Mouse (Mus musculus) stomach, embryonic 15.5 days (tissue): ENCODE measurements around the gene Olfr1020. TPM values are rescaled to one million over a fixed set of nuclear protein-coding genes. Genes with fewer than 3 reads are reported as not detected.

Experiments used
- ATAC-seq: fragments of 200-750 bp; cut with Nextera tagmentation; 2 replicates; pipeline ENCODE4 v1.8.0; 2017; ENCODE audit warnings: low read depth, moderate number of reproducible peaks, moderate TSS enrichment; ENCODE audit not compliant: insufficient read depth, low FRiP score
- H3K27ac ChIP-seq: fragments of 300-500 bp; sonication (generic); 2 replicates; pipeline ENCODE4 v1.5.1; 2015; ENCODE audit warnings: mild to moderate bottlenecking, inconsistent platforms
- H3K27me3 ChIP-seq: fragments of 300-500 bp; sonication (generic); replicated peaks from 2 replicates; pipeline ENCODE4 v1.6.1; 2015; ENCODE audit warnings: inconsistent platforms
- H3K36me3 ChIP-seq: fragments of 300-500 bp; sonication (generic); 2 replicates; pipeline ENCODE4 v1.6.1; 2015; ENCODE audit warnings: inconsistent platforms
- H3K4me1 ChIP-seq: fragments of 300-500 bp; sonication (generic); 2 replicates; pipeline ENCODE4 v1.6.1; 2015; ENCODE audit warnings: inconsistent platforms
- H3K4me2 ChIP-seq: fragments of 300-500 bp; sonication (generic); 2 replicates; pipeline ENCODE4 v1.6.1; 2015; ENCODE audit warnings: mild to moderate bottlenecking, inconsistent platforms
- H3K4me3 ChIP-seq: fragments of 300-500 bp; sonication (generic); replicated peaks from 2 replicates; pipeline ENCODE4 v1.5.1; 2015; ENCODE audit warnings: inconsistent platforms
- H3K9ac ChIP-seq: fragments of 300-500 bp; sonication (generic); 2 replicates; pipeline ENCODE4 v1.6.1; 2015; ENCODE audit warnings: inconsistent platforms
- H3K9me3 ChIP-seq: fragments of 300-500 bp; sonication (generic); 2 replicates; pipeline ENCODE4 v1.6.1; 2016; ENCODE audit warnings: inconsistent platforms
- WGBS: fragments of 180-500 bp; shearing (Covaris S2); methylation state at CpG from one replicate; pipeline ENCODE4 v1.1.7; 2015; 5-methylcytosine and 5-hydroxymethylcytosine counted together
- polyA plus RNA-seq: library from polyadenylated mRNA; unstranded; fragments of >200 nt; fragmentation: Nextera tagmentation; extraction: Ambion mirVana; gene quantifications from 2 replicates; pipeline ENCODE4 v1.2.1, GENCODE M21; 2015

Olfr1020 gene
- not detected in 2 replicates for polyA plus RNA-seq

DNA sequence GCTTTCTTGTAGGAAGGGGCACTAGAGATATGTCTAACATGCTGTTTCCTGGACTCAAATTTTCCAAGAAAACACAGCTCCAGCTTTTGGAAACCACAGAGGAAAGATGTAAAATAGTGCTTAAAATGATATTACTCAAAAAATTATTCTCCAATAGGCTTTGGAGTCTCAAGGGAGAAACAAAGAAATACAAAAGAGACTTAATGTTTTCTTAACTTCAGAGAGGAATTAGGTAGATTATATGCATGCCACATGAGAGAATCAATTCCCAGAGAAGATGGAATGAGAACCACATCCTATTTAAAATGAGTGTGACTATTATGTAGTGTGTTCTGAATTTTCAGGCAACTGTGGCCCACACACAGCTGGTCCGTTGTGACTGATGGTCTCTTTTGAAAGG lies at the start of gene Olfr1020:
Gene Olfr1020, plus strand, starts transcription at position 301 of the 400 bp plus-strand sequence.
- Histone ChIP-seq H3K27ac (no peak within 1 kb of the TSS), H3K4me2 (no peak within 1 kb of the TSS), H3K9ac (no peak within 1 kb of the TSS), H3K4me1 (no peaks in the 10 kb centered on the region), H3K27me3 (no peaks in the 10 kb centered on the region), H3K36me3 (no peaks in the 10 kb centered on the region), H3K4me3 (no peak within 1 kb of the TSS), H3K9me3 (no peaks in the 10 kb centered on the region)
- no peak for ATAC-seq
- 88% methylated on average over 1 of the region's 1 CpGs for WGBS

DNA sequence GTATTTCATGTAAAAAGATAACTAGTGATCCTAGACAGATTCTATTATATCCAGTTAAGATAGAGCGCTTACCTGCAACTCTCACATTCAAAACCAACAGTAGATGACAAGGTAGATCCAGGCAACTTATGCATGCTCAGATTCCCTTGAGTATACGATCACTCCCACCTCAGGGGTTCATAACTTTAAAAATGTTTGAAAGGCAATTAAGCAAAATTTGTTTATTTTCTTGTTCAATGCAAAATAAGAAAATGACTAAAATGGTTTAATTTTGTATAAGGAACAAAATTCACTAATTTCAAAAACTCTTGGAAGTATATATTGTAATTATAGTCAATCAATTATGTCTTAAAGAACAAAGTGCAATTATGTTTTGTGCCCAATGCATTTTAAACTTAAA lies 44.4 kb upstream of the Olfr1020 start, which contains the start of gene Olfr1016:
Gene Olfr1016, minus strand, starts transcription at position 101 of the 400 bp plus-strand sequence.
- 88% methylated on average over 2 of the region's 2 CpGs for WGBS
- no peak within 1 kb of the TSS for H3K4me3 ChIP-seq

DNA sequence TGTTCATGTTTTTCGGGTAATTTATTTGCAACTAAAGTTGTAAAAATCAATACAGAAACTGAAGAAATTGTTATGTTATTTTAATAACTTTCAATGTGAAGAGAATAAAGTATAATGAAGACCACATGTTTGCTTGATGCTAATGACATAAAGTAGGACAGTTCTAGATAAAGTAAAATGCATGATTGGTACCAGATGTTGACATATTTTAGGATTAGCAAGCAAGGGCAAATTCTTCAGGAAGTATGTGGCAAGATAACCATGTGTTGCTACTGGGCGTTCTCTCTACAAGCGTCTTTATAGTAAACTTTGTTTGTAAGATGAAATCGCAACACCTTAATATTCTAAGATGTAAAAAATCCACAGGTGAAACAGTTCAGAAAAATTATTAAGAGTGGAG lies 42.3 kb upstream of the Olfr1020 start:
- Histone ChIP-seq H3K27ac (no peak overlapping the region), H3K4me2 (no peak overlapping the region), H3K27me3 (no peaks in the 10 kb centered on the region), H3K9me3 (no peaks in the 10 kb centered on the region), H3K4me3 (no peak overlapping the region), H3K9ac (no peak overlapping the region), H3K36me3 (no peaks in the 10 kb centered on the region), H3K4me1 (no peaks in the 10 kb centered on the region)
- no peak for ATAC-seq
- 80% methylated on average over 4 of the region's 4 CpGs for WGBS

More for the DNA sequence above, 44.4 kb upstream of the Olfr1020 start, which contains the start of gene Olfr1016:
- no peak within 1 kb of the TSS for H3K27ac ChIP-seq
- no peaks in the 10 kb centered on the region for H3K36me3 ChIP-seq
- H3K27me3 ChIP-seq, result no peaks in the 10 kb centered on the region
- H3K4me2 ChIP-seq, result no peak within 1 kb of the TSS
- H3K4me1 ChIP-seq, result no peaks in the 10 kb centered on the region
- no peak for ATAC-seq
- no peaks in the 10 kb centered on the region for H3K9me3 ChIP-seq
- H3K9ac ChIP-seq, result no peak within 1 kb of the TSS

DNA sequence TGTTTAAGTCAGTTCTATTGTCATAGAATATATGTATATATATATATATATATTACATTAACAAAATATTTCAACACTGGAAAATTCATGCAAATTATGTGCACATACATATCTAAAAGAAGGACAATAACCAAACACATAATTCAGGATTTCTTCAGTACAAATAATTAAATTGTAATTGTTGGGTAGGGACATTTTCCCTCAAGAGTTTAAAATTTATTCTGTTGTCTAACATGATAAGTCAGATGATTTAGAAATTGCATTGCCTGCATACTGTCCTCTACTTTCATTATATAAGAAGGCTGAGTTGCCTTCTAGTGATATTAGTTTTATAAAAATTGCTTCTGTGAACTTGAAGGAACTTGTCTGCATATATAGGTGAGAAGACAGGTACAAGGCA lies 28.7 kb upstream of the Olfr1020 start, which contains the start of gene Olfr1018:
Gene Olfr1018, plus strand, starts transcription at position 301 of the 400 bp plus-strand sequence.
- no peaks in the 10 kb centered on the region for H3K36me3 ChIP-seq
- no peak within 1 kb of the TSS for H3K4me3 ChIP-seq
- no peak within 1 kb of the TSS for H3K4me2 ChIP-seq
- H3K9ac ChIP-seq, result no peak within 1 kb of the TSS
- ATAC-seq, result no peak
- H3K4me1 ChIP-seq, result no peaks in the 10 kb centered on the region
- H3K27me3 ChIP-seq, result no peaks in the 10 kb centered on the region
- H3K9me3 ChIP-seq, result no peaks in the 10 kb centered on the region
- H3K27ac ChIP-seq, result no peak within 1 kb of the TSS

DNA sequence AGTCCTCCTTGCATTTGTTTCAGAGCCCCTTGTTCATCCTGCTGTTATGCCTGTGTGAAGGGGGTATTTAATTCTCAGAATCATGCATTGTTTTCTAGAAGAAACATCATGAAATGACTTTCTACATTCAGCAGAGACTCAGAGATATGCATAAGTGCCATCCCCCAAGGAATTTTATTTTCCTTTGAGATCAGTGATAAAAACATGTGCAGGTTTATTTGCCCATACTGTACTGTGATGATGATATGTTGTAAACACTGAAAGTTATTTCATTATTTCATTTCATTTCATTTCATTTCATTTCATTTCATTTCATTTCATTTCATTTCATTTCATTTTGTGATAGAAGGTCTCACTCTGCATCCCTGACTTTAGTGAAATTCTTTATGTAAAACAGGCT lies 1.4 kb upstream of the Olfr1020 start, which contains the start of gene Olfr1019:
Gene Olfr1019, minus strand, starts transcription at position 101 of the 400 bp plus-strand sequence.
- Histone ChIP-seq H3K9me3 (no peaks in the 10 kb centered on the region), H3K4me1 (no peaks in the 10 kb centered on the region), H3K4me2 (no peak within 1 kb of the TSS), H3K4me3 (no peak within 1 kb of the TSS), H3K27me3 (no peaks in the 10 kb centered on the region), H3K36me3 (no peaks in the 10 kb centered on the region), H3K27ac (no peak within 1 kb of the TSS), H3K9ac (no peak within 1 kb of the TSS)
- ATAC-seq, result no peak

DNA sequence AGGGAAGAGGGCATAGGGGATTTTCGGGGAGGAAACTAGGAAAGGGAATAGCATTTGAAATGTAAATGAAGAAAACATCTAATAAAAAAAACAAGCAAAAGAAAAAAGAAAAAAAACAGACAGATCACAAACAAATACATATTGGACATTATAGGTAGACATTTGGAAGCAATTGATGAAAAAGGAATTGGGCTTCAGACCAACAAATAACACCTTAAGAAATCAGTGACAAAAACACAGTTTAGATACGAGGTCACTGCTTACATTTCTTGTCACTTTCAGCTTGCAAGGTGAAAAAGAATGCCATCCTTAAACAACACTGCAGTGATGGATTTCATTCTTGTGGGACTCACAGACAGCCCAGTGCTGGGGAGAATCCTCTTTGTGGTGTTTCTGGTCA lies 21.5 kb downstream of the Olfr1020 start, which contains the start of gene Olfr1022:
Gene Olfr1022, plus strand, starts transcription at position 301 of the 400 bp plus-strand sequence.
- Histone ChIP-seq H3K9ac (no peak within 1 kb of the TSS), H3K4me2 (no peak within 1 kb of the TSS), H3K9me3 (no peaks in the 10 kb centered on the region), H3K27me3 (no peaks in the 10 kb centered on the region), H3K36me3 (no peaks in the 10 kb centered on the region), H3K27ac (no peak within 1 kb of the TSS), H3K4me1 (no peaks in the 10 kb centered on the region), H3K4me3 (no peak within 1 kb of the TSS)
- ATAC-seq, result no peak
- WGBS, result 28% methylated on average over 2 of the region's 2 CpGs

DNA sequence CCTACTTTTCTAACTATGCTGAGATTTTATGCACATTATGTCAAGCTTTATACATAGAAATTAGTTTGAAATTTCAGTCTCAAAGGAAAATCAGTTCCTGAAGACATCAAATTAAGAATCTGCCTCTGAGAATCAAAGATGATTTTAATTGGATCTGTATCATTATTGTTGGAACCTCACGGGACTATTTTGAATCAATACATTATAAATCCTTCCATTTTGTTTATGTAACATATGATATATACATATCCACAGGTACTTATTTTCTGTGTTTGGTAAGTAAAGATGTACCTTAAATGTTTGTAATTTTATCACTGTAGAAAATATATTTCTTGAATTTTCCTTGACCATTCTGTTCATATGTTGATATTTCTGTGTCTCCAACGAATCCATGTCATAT lies 38.5 kb downstream of the Olfr1020 start, which contains the start of gene Olfr1023:
Gene Olfr1023, plus strand, starts transcription at position 301 of the 400 bp plus-strand sequence.
- Histone ChIP-seq H3K4me1 (no peaks in the 10 kb centered on the region), H3K27me3 (no peaks in the 10 kb centered on the region), H3K27ac (no peak within 1 kb of the TSS), H3K9me3 (no peaks in the 10 kb centered on the region), H3K4me2 (no peak within 1 kb of the TSS), H3K36me3 (no peaks in the 10 kb centered on the region), H3K9ac (no peak within 1 kb of the TSS), H3K4me3 (no peak within 1 kb of the TSS)
- ATAC-seq, result no peak
- WGBS, result 69% methylated on average over 2 of the region's 2 CpGs

Other genes starting within 250 kb of the Olfr1020 start
- not detected in 2 replicates for gene Olfr1000, start 235.1 kb upstream of the Olfr1020 start, polyA plus RNA-seq
- not detected in 2 replicates for gene Olfr1002, start 196.3 kb upstream of the Olfr1020 start, polyA plus RNA-seq
- gene Olfr154, start 182.6 kb upstream of the Olfr1020 start, polyA plus RNA-seq, result not detected in 2 replicates
- not detected in 2 replicates for gene Olfr1006, start 168.3 kb upstream of the Olfr1020 start, polyA plus RNA-seq
- gene Olfr1008, start 157.6 kb upstream of the Olfr1020 start, polyA plus RNA-seq, result not detected in 2 replicates
- gene Olfr1009, start 131.6 kb upstream of the Olfr1020 start, polyA plus RNA-seq, result not detected in 2 replicates
- not detected in 2 replicates for gene Olfr1012, start 84.3 kb upstream of the Olfr1020 start, polyA plus RNA-seq
- gene Olfr1013, start 79.9 kb upstream of the Olfr1020 start, polyA plus RNA-seq, result not detected in 2 replicates
- gene Olfr1014, start 74.3 kb upstream of the Olfr1020 start, polyA plus RNA-seq, result not detected in 2 replicates
- not detected in 2 replicates for gene Olfr1015, start 65.0 kb upstream of the Olfr1020 start, polyA plus RNA-seq
- not detected in 2 replicates for gene Olfr1016, start 44.5 kb upstream of the Olfr1020 start, polyA plus RNA-seq
- not detected in 2 replicates for gene Olfr1018, start 28.6 kb upstream of the Olfr1020 start, polyA plus RNA-seq
- not detected in 2 replicates for gene Olfr1019, start 1.5 kb upstream of the Olfr1020 start, polyA plus RNA-seq
- not detected in 2 replicates for gene Olfr1022, start 21.6 kb downstream of the Olfr1020 start, polyA plus RNA-seq
- gene Olfr1023, start 38.6 kb downstream of the Olfr1020 start, polyA plus RNA-seq, result not detected in 2 replicates
- gene Olfr1024, start 58.0 kb downstream of the Olfr1020 start, polyA plus RNA-seq, result not detected in 2 replicates
- not detected in 2 replicates for gene Olfr1025-ps1, start 68.2 kb downstream of the Olfr1020 start, polyA plus RNA-seq
- gene Olfr1026, start 74.5 kb downstream of the Olfr1020 start, polyA plus RNA-seq, result not detected in 2 replicates
- gene Olfr1028, start 103.4 kb downstream of the Olfr1020 start, polyA plus RNA-seq, result not detected in 2 replicates
- gene Olfr1029, start 126.9 kb downstream of the Olfr1020 start, polyA plus RNA-seq, result not detected in 2 replicates
- not detected in 2 replicates for gene Olfr1030, start 132.2 kb downstream of the Olfr1020 start, polyA plus RNA-seq
- gene Olfr1031, start 143.3 kb downstream of the Olfr1020 start, polyA plus RNA-seq, result not detected in 2 replicates
- not detected in 2 replicates for gene Olfr1032, start 158.5 kb downstream of the Olfr1020 start, polyA plus RNA-seq
- gene Olfr1033, start 173.6 kb downstream of the Olfr1020 start, polyA plus RNA-seq, result 3.6 and 5.2 TPM in 2 replicates
- 0.05 and 0.10 TPM in 2 replicates for gene Olfr1034, start 198.8 kb downstream of the Olfr1020 start, polyA plus RNA-seq
- gene Olfr1036, start 227.0 kb downstream of the Olfr1020 start, polyA plus RNA-seq, result not detected in 2 replicates
- gene Olfr1037, start 240.4 kb downstream of the Olfr1020 start, polyA plus RNA-seq, result not detected in 2 replicates